ENCODE assay signal across 21 mouse cellular contexts in the genomic region with DNA sequence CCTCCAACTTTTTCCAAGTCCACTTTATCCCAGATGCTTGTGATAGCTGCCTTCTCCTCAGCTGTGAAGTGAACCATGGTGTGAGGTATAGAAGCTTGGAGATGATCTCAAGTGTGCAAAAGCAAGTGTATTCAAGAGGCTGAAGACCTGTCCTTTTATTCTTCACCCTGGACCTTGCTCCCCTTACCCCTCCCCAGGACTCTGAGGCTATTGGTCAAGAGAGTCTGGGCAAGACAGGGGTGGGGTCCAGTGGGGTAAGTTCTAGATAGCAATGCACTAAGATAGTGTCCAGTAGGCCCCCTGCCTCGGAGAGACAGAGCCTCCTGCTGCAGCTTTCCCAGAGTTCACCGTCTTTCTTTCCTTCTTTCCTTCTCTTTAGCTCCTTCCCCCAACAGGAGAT. TPM values are rescaled to one million over a fixed set of nuclear protein-coding genes. Genes with fewer than 3 reads are reported as not detected.
DNase-seq lines count a peak whose midpoint lies in the region; ATAC-seq and TF ChIP-seq lines count a peak whose summit lies in the region.
"Had no signal": no experiment of that assay in that cellular context is flagged by ENCODE, and none has a peak within 500 bp of the region (broad histone marks: within the 10 kb centered on the region; RNA-seq: fewer than 3 reads in every experiment).

A gene (minus strand): TSS at position 131 of the 400 bp plus-strand sequence.

- no peak within 1 kb of the TSS for H3K4me2 ChIP-seq in forebrain, embryonic 13.5 days
- H3K4me2 ChIP-seq in forebrain, embryonic 15.5 days (replicated peaks) = no peak within 1 kb of the TSS
- peak within 1 kb of the TSS; percentile 5; the same call in 1 of the 2 replicates for H3K4me2 ChIP-seq in liver, embryonic 11.5 days
- H3K4me2 ChIP-seq in liver, postnatal 0 days (ENCODE audit: low read depth, low read length) = no peak within 1 kb of the TSS
- H3K4me2 ChIP-seq in limb, embryonic 11.5 days (ENCODE audit: low read depth, severe bottlenecking) = no peak within 1 kb of the TSS
- H3K4me2 ChIP-seq: stomach, embryonic 15.5 days had no signal

- no peak within 1 kb of the TSS for H3K4me3 ChIP-seq in forebrain, embryonic 13.5 days
- no peak within 1 kb of the TSS for H3K4me3 ChIP-seq in forebrain, embryonic 15.5 days
- peak within 1 kb of the TSS; percentile 24; the same call in 1 of the 2 replicates for H3K4me3 ChIP-seq in liver, embryonic 11.5 days (ENCODE audit: low read depth, low read length)
- H3K4me3 ChIP-seq in liver, postnatal 0 days (ENCODE audit: low read depth, low read length) = no peak within 1 kb of the TSS
- H3K4me3 ChIP-seq in embryonic facial prominence, embryonic 10.5 days = no peak within 1 kb of the TSS
- H3K4me3 ChIP-seq in limb, embryonic 11.5 days (ENCODE audit: low read depth, low read length) = no peak within 1 kb of the TSS
- H3K4me3 ChIP-seq: stomach, embryonic 15.5 days had no signal

- no peaks in the 10 kb centered on the region for H3K4me1 ChIP-seq in forebrain, embryonic 13.5 days
- H3K4me1 ChIP-seq in forebrain, embryonic 15.5 days = no peaks in the 10 kb centered on the region
- peaks cover 16% of the 10 kb centered on the region for H3K4me1 ChIP-seq in liver, embryonic 11.5 days (replicated peaks; ENCODE audit: control insufficient read depth, insufficient read depth, low read length)
- H3K4me1 ChIP-seq in liver, postnatal 0 days (ENCODE audit: insufficient read depth) = no peaks in the 10 kb centered on the region
- no peaks in the 10 kb centered on the region for H3K4me1 ChIP-seq in embryonic facial prominence, embryonic 10.5 days
- no peaks in the 10 kb centered on the region for H3K4me1 ChIP-seq in limb, embryonic 11.5 days (ENCODE audit: control insufficient read depth, insufficient read depth, low read length)
- H3K4me1 ChIP-seq: stomach, embryonic 15.5 days had no signal

- no peaks in the 10 kb centered on the region for H3K27me3 ChIP-seq in forebrain, embryonic 13.5 days
- no peaks in the 10 kb centered on the region for H3K27me3 ChIP-seq in forebrain, embryonic 15.5 days
- H3K27me3 ChIP-seq in liver, embryonic 11.5 days (replicated peaks; ENCODE audit: control insufficient read depth, insufficient read depth, low read length) = no peaks in the 10 kb centered on the region
- H3K27me3 ChIP-seq in liver, postnatal 0 days (ENCODE audit: insufficient read depth, low read length) = no peaks in the 10 kb centered on the region
- no peaks in the 10 kb centered on the region for H3K27me3 ChIP-seq in embryonic facial prominence, embryonic 10.5 days (replicated peaks; ENCODE audit: low read depth, poor library complexity, severe bottlenecking)
- H3K27me3 ChIP-seq in limb, embryonic 11.5 days (ENCODE audit: control insufficient read depth, insufficient read depth, low read length) = no peaks in the 10 kb centered on the region
- H3K27me3 ChIP-seq: Patski; stomach, embryonic 15.5 days had no signal

- no peak for DNase-seq in liver, embryonic 11.5 days (ENCODE audit: low spot score)
- no peak for DNase-seq in liver, postnatal 0 days
- DNase-seq in embryonic facial prominence, embryonic 10.5 days (ENCODE audit: low spot score) = no peak
- no peak for DNase-seq in limb, embryonic 11.5 days (ENCODE audit: low spot score)
- no peak for DNase-seq in gastrocnemius, adult 18-20 months (ENCODE audit: low spot score)
- DNase-seq: cerebellum, adult 9-11 months; kidney, adult 18-20 months; kidney, postnatal 25 days; layer of hippocampus, adult 9-11 months; left cerebral cortex, postnatal 4 days; lung, postnatal 14 days had no signal

- no peak for ATAC-seq in forebrain, embryonic 13.5 days
- ATAC-seq in forebrain, embryonic 15.5 days (replicated peaks) = no peak
- peak; percentile 48 for ATAC-seq in liver, embryonic 11.5 days (replicated peaks; ENCODE audit: low FRiP score)
- ATAC-seq in liver, postnatal 0 days = no peak
- ATAC-seq in limb, embryonic 11.5 days (ENCODE audit: insufficient number of reproducible peaks, low FRiP score, low TSS enrichment, low read depth) = no peak
- ATAC-seq in CD4-positive, CD25-positive, alpha-beta regulatory T cell, adult 4 months = no peak
- ATAC-seq: Patski had no signal

- 93% methylated on average over 2 of the region's 2 CpGs for WGBS in forebrain, embryonic 13.5 days
- WGBS in forebrain, embryonic 15.5 days = 80% methylated on average over 2 of the region's 2 CpGs
- 45% methylated on average over 2 of the region's 2 CpGs for WGBS in liver, embryonic 11.5 days
- WGBS in liver, postnatal 0 days (ENCODE audit: insufficient replicate concordance) = 73% methylated on average over 2 of the region's 2 CpGs
- 84% methylated on average over 2 of the region's 2 CpGs for WGBS in embryonic facial prominence, embryonic 10.5 days
- 88% methylated on average over 2 of the region's 2 CpGs for WGBS in limb, embryonic 11.5 days

- no peaks in the 10 kb centered on the region for H3K9me3 ChIP-seq in forebrain, embryonic 13.5 days (replicated peaks)
- no peaks in the 10 kb centered on the region for H3K9me3 ChIP-seq in forebrain, embryonic 15.5 days
- no peaks in the 10 kb centered on the region for H3K9me3 ChIP-seq in liver, embryonic 11.5 days (ENCODE audit: control insufficient read depth, low read length)
- H3K9me3 ChIP-seq in liver, postnatal 0 days (ENCODE audit: low read length) = no peaks in the 10 kb centered on the region
- H3K9me3 ChIP-seq in embryonic facial prominence, embryonic 10.5 days = no peaks in the 10 kb centered on the region
- no peaks in the 10 kb centered on the region for H3K9me3 ChIP-seq in limb, embryonic 11.5 days (ENCODE audit: control insufficient read depth, low read length)
- H3K9me3 ChIP-seq: stomach, embryonic 15.5 days had no signal

- H3K27ac ChIP-seq in forebrain, embryonic 13.5 days = no peak within 1 kb of the TSS
- H3K27ac ChIP-seq in forebrain, embryonic 15.5 days (replicated peaks) = no peak within 1 kb of the TSS
- H3K27ac ChIP-seq in liver, embryonic 11.5 days (ENCODE audit: low read depth, low read length) = peak within 1 kb of the TSS; percentile 63
- H3K27ac ChIP-seq in liver, postnatal 0 days (ENCODE audit: low read depth) = no peak within 1 kb of the TSS
- no peak within 1 kb of the TSS for H3K27ac ChIP-seq in embryonic facial prominence, embryonic 10.5 days (replicated peaks)
- H3K27ac ChIP-seq in limb, embryonic 11.5 days (replicated peaks; ENCODE audit: low read depth, low read length) = no peak within 1 kb of the TSS
- H3K27ac ChIP-seq: stomach, embryonic 15.5 days had no signal

- TF ChIP-seq CTCF in liver, postnatal 0 days (IDR thresholded peaks at IDR 0.05; ENCODE audit: low read depth) = no peak

- H3K9ac ChIP-seq in forebrain, embryonic 13.5 days = no peak within 1 kb of the TSS
- no peak within 1 kb of the TSS for H3K9ac ChIP-seq in forebrain, embryonic 15.5 days (replicated peaks)
- 0 out of 2 replicates have a peak within 1 kb of the TSS, but pooled peaks have one; percentile 22 for H3K9ac ChIP-seq in liver, embryonic 11.5 days (ENCODE audit: low read depth, low read length)
- H3K9ac ChIP-seq in liver, postnatal 0 days (replicated peaks) = no peak within 1 kb of the TSS
- H3K9ac ChIP-seq in limb, embryonic 11.5 days (ENCODE audit: low read length) = no peak within 1 kb of the TSS
- H3K9ac ChIP-seq: stomach, embryonic 15.5 days had no signal

- no peak for TF ChIP-seq EP300 in liver, postnatal 0 days (IDR thresholded peaks at IDR 0.05; ENCODE audit: low read depth)

- H3K36me3 ChIP-seq in forebrain, embryonic 13.5 days (ENCODE audit: poor library complexity, severe bottlenecking) = no peaks in the 10 kb centered on the region
- no peaks in the 10 kb centered on the region for H3K36me3 ChIP-seq in forebrain, embryonic 15.5 days
- no peaks in the 10 kb centered on the region for H3K36me3 ChIP-seq in liver, embryonic 11.5 days (ENCODE audit: control insufficient read depth, insufficient read depth, low read length)
- no peaks in the 10 kb centered on the region for H3K36me3 ChIP-seq in liver, postnatal 0 days (replicated peaks; ENCODE audit: insufficient read depth, low read length)
- H3K36me3 ChIP-seq in embryonic facial prominence, embryonic 10.5 days (replicated peaks) = no peaks in the 10 kb centered on the region
- H3K36me3 ChIP-seq in limb, embryonic 11.5 days (ENCODE audit: control insufficient read depth, insufficient read depth, low read length) = no peaks in the 10 kb centered on the region
- H3K36me3 ChIP-seq: stomach, embryonic 15.5 days had no signal

RNA-seq across cellular contexts. Expression of the gene that starts here (rescaled TPM):
- 32.1 and 81.1 TPM in 2 replicates for polyA plus RNA-seq in forebrain, embryonic 13.5 days (2015; fragmentation: Nextera tagmentation; extraction: Ambion mirVana)
- 1.1 and 2.1 TPM in 2 replicates for polyA plus RNA-seq in forebrain, embryonic 15.5 days (2015; fragmentation: Nextera tagmentation; extraction: Ambion mirVana)
- 4,066 and 4,428 TPM in 2 replicates for polyA plus RNA-seq in liver, embryonic 11.5 days (2014; fragmentation: Nextera tagmentation; extraction: Ambion mirVana)
- polyA plus RNA-seq in liver, postnatal 0 days (2015; fragmentation: Nextera tagmentation; extraction: Ambion mirVana) = 1.8 and 2.5 TPM in 2 replicates
- polyA plus RNA-seq in embryonic facial prominence, embryonic 10.5 days (2016; fragmentation: Nextera tagmentation; extraction: Ambion mirVana) = 2,995 and 3,161 TPM in 2 replicates
- 1,749 and 1,831 TPM in 2 replicates for polyA plus RNA-seq in limb, embryonic 11.5 days (2014; fragmentation: Nextera tagmentation; extraction: Ambion mirVana)
- not detected for total RNA-seq in gastrocnemius, adult 18-20 months (2021)
- not detected for polyA plus RNA-seq in CD4-positive, CD25-positive, alpha-beta regulatory T cell, adult 4 months (2017; shearing (Covaris generic))
- total RNA-seq: adrenal gland, postnatal 4 days; granulocyte monocyte progenitor cell, adult 5-6 weeks; hematopoietic stem cell, adult 5-6 weeks; left cerebral cortex, postnatal 4 days; neutrophil, adult 5-6 weeks had no signal
- polyA plus RNA-seq: Patski; small intestine, adult 2 months had no signal

Comparison
In these comparisons a context has a peak if more than half of its experiments do, and no peak if none do; other contexts are left out.
1. RNA of the gene that starts here (polyA plus RNA-seq): 4,066 to 4,428 TPM in liver, embryonic 11.5 days, 2,995 to 3,161 TPM in embryonic facial prominence, embryonic 10.5 days and 1,749 to 1,831 TPM in limb, embryonic 11.5 days; 32.1 to 81.1 TPM in forebrain, embryonic 13.5 days, 1.8 to 2.5 TPM in liver, postnatal 0 days, 1.1 to 2.1 TPM in forebrain, embryonic 15.5 days and not detected in CD4-positive, CD25-positive, alpha-beta regulatory T cell, adult 4 months; every median in the first group is over 10 times any median in the second.